Mouse (Mus musculus) thymus, adult 2 months (tissue): Measurements from ENCODE around the gene Hlx.

Experiments used
- CTCF ChIP-seq: fragments of 200-500 bp; IDR thresholded peaks from 2 replicates; pipeline ENCODE4 v1.5.1; 2012; ENCODE audit warnings: mild to moderate bottlenecking, control low read depth, low read length, moderate library complexity, borderline replicate concordance; ENCODE audit not compliant: control insufficient read depth, poor library complexity, insufficient read depth; ENCODE audit errors: extremely low read depth
- POLR2A ChIP-seq: fragments of 200-500 bp; IDR thresholded peaks from 2 replicates; pipeline ENCODE4 v1.6.1; 2012; ENCODE audit warnings: mild to moderate bottlenecking, low read length, control low read depth, moderate library complexity; ENCODE audit not compliant: control insufficient read depth, poor library complexity, insufficient read depth; ENCODE audit errors: extremely low read depth

DNA sequence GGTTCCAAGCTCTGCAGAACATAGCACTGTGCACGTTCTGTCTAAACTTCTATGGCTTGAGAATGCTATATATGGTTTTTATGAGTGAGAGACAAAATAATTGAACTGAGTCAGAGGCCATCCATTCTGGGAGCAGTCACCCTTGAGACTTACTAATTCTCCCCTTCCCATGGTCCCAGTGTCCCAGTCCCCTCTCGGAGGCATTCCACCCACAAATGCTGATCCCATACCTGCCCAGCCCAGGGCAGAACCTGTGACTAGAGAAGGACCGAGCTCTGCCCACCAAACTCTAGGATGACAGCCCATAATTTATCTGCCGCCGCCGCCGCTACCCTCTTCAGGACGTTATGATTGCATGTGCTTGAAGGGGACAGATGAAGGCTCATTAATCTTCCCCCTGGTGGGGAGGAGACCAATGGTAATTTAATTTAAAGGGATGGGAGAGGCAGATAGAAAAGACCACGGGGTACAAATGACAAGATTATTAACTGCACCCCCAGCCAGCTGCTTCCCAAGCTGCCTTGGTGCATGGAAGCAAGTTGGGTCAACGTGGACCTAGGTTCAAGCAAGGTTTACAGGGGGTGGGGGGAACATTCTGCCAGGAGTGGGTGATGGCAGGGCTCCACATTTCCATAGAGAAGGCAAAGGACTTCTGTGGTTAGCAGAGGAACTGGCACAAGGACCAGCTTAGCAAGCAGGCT lies 40.1 kb downstream of the Hlx start:
- no peak for TF ChIP-seq CTCF
- no peak for TF ChIP-seq POLR2A
